Mouse (Mus musculus) forebrain, embryonic 10.5 days (tissue): ENCODE results near the gene Peli2. TPM values are rescaled to one million over a fixed set of nuclear protein-coding genes. Genes with fewer than 3 reads are reported as not detected.
A peak's percentile ranks its signal among the peaks of the same experiment; 100 is the strongest.
"Not testable (repeated sequence)": the region's sequence is repeated elsewhere in the genome, so short reads cannot be mapped to it uniquely, and the experiment has no call there.

Experiments
- DNase-seq: peaks from one replicate; pipeline ENCODE4 v3.0.0-alpha.2; 2017; ENCODE audit warnings: low spot score; ENCODE audit errors: extremely low spot score
- H3K27ac ChIP-seq: fragments of 300-500 bp; sonication (generic); 2 replicates; pipeline ENCODE4 v1.5.1; 2016; ENCODE audit warnings: mild to moderate bottlenecking
- H3K27me3 ChIP-seq: fragments of 300-500 bp; sonication (generic); 2 replicates; pipeline ENCODE4 v1.6.1; 2016; ENCODE audit warnings: mild to moderate bottlenecking; ENCODE audit not compliant: poor library complexity, severe bottlenecking
- H3K36me3 ChIP-seq: fragments of 300-500 bp; sonication (generic); replicated peaks from 2 replicates; pipeline ENCODE4 v1.6.1; 2016; ENCODE audit warnings: mild to moderate bottlenecking, moderate library complexity
- H3K4me1 ChIP-seq: fragments of 300-500 bp; sonication (generic); 2 replicates; pipeline ENCODE4 v1.6.1; 2016
- H3K4me3 ChIP-seq: fragments of 300-500 bp; sonication (generic); 2 replicates; pipeline ENCODE4 v1.5.1; 2016; ENCODE audit warnings: mild to moderate bottlenecking, moderate library complexity
- H3K9me3 ChIP-seq: fragments of 300-500 bp; sonication (generic); 2 replicates; pipeline ENCODE4 v1.6.1; 2016; ENCODE audit warnings: mild to moderate bottlenecking, moderate library complexity
- WGBS: fragments of 180-500 bp; shearing (Covaris S2); methylation state at CpG from one replicate; pipeline ENCODE4 v1.1.7; 2016; 5-methylcytosine and 5-hydroxymethylcytosine counted together
- polyA plus RNA-seq: library from polyadenylated mRNA; unstranded; fragments of >200 nt; fragmentation: Nextera tagmentation; extraction: Ambion mirVana; gene quantifications from 2 replicates; pipeline ENCODE4 v1.2.1, GENCODE M21; 2016

Peli2 gene
- 5.7 and 6.8 TPM in 2 replicates for polyA plus RNA-seq

DNA sequence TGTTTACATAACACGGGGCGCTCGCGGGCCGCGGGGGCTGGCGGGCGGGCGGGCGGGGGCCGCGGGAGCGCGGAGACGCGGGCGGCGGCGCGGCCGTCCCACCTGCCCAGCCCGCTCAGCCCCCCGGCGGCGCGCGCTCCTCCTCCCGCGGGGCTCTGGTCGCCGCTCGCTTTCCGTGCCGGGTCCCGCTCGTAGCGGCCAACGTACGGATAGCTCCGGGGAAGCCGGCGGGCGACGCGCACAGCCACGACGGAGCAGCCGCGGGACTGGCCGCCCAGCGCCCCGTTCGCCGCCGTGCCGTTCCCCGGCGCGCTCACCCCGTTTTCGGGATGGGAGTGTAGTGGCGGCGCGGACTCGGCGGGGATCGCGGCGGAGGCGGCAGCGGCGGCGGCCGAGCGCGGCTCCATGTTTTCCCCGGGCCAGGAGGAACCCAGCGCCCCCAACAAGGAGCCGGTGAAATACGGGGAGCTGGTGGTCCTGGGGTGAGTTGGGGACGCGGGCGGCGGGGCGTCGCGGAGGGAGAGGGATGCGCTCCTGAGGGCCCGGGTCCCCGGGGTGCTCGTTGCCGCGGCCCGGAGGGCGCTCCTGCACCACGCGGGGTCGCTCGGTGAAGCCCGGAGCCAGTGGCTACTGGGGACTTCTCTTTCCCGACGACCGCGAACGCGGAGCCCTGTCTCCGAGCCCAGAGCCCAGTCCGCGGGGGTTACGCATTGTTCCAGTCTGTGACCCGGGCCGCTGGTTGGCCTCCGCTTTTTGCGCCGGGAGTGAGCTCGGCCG is at the start of gene Peli2:
TSS of gene Peli2 (plus strand) at position 72 of the 777 bp plus-strand sequence.
- DNase-seq, result peak; percentile 76
- Histone ChIP-seq H3K27me3 (peaks cover 29% of the 10 kb centered on the region; the same call in 1 of the 2 replicates), H3K9me3 (no peaks in the 10 kb centered on the region), H3K36me3 (no peaks in the 10 kb centered on the region), H3K4me3 (peak within 1 kb of the TSS; percentile 75), H3K4me1 (peaks cover 59% of the 10 kb centered on the region), H3K27ac (peak within 1 kb of the TSS; percentile 95)
- WGBS, result under 1% methylated on average over 116 of the region's 117 CpGs

DNA sequence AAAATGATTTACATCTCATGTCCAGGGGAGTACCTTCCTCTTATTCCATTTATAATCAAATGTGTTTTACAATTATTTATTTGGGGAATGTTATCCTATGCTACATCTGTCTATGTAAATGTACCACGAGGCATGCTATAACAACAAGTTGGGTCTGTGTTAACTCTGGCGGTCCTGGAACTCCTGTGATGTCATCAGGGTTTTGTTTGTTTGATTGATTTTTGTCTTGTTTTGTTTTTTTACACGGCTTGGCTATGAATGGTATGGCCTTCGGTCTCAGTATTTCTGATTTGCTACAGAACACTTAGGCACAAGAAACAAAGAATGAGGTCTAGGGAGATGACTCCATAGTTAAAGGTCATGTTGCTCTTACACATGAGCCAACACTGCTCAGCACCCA is 48.5 kb upstream of the Peli2 start:
- 92% methylated on average over 4 of the region's 4 CpGs for WGBS
- Histone ChIP-seq H3K4me3 (no peak overlapping the region), H3K36me3 (no peaks in the 10 kb centered on the region), H3K9me3 (no peaks in the 10 kb centered on the region), H3K27me3 (no peaks in the 10 kb centered on the region), H3K27ac (no peak overlapping the region), H3K4me1 (peaks cover 13% of the 10 kb centered on the region)
- no peak for DNase-seq

- 48% methylated on average over 24 of the region's 24 CpGs for WGBS
- Histone ChIP-seq H3K4me3 (no peak overlapping the region), H3K4me1 (peaks cover 13% of the 10 kb centered on the region), H3K27me3 (no peaks in the 10 kb centered on the region), H3K9me3 (no peaks in the 10 kb centered on the region), H3K27ac (peak overlapping the region; percentile 81), H3K36me3 (no peaks in the 10 kb centered on the region)
- DNase-seq, result peak; percentile 63
Observed at GRCm38 (mm10) chr14:48073247-48074161, 47.1 kb upstream of the Peli2 start.

DNA sequence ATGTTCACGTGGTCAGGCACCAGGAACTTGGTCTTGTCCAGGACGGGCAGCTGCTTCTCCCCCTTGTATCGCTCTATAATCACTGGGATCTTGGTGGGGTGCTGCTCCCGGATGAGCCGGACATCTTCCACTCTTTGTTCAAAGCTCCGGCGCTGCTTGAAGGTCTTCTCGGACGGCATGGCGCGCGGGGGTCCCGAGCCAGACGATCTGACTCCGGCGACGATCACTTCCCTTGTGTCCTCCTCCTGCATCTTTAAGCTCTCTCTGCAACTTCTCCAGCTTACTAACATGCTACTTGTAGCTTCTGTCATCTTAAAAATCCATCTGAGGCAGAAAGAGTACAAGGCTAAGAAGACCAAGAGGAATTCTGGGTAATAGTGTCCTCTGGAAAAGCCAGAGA is 41.0 kb upstream of the Peli2 start:
- WGBS, result 92% methylated on average over 17 of the region's 17 CpGs

GRCm38 (mm10) chr14:48083836-48084812 is 36.5 kb upstream of the Peli2 start:
- H3K27ac ChIP-seq, result no peak overlapping the region
- DNase-seq, result no peak
- WGBS, result 45% methylated on average over 14 of the region's 14 CpGs

More for the DNA sequence above, 41.0 kb upstream of the Peli2 start:
- H3K27me3 ChIP-seq, result peaks cover 12% of the 10 kb centered on the region; the same call in 1 of the 2 replicates
- not testable (repeated sequence) for H3K4me3 ChIP-seq, H3K4me1 ChIP-seq, H3K36me3 ChIP-seq, H3K27ac ChIP-seq, DNase-seq, H3K9me3 ChIP-seq

DNA sequence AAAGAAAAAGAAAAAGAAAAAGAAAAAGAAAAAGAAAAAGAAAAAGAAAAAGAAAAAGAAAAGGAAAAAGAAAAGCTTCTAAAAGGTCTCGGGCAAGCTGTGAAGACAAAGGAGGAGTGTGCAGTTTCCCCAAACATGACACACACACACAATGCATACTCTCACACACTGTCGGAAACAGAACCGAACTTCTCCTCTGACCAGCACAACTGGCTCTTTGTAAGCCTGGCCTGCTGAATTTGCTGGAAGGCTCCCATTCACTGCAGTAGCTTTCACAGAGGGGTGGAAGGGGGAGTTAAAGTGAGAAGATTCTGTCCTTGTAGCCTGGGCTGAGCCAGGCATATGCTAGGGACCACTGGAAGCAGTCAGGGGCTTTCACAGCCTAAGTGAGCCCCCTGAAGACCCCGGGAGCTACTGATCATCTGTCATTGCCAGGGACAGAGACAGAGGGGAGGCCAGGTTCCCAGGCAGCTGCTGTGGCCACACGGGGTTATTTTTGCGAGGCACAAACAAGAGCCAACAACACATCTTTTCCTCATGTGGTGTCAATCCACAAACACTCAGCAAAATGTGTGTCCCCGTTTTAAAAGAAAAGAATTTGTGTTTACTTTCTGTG is 33.8 kb upstream of the Peli2 start:
- 67% methylated on average over 7 of the region's 7 CpGs for WGBS
- no peaks in the 10 kb centered on the region for H3K9me3 ChIP-seq
- H3K36me3 ChIP-seq, result no peaks in the 10 kb centered on the region
- H3K4me3 ChIP-seq, result no peak overlapping the region
- DNase-seq, result no peak
- peaks cover 16% of the 10 kb centered on the region; the same call in 1 of the 2 replicates for H3K4me1 ChIP-seq
- H3K27ac ChIP-seq, result no peak overlapping the region
- H3K27me3 ChIP-seq, result peaks cover 12% of the 10 kb centered on the region; the same call in 1 of the 2 replicates

More at GRCm38 (mm10) chr14:48083836-48084812, 36.5 kb upstream of the Peli2 start:
- H3K36me3 ChIP-seq, result no peaks in the 10 kb centered on the region
- no peak overlapping the region for H3K4me3 ChIP-seq
- peaks cover 12% of the 10 kb centered on the region; the same call in 1 of the 2 replicates for H3K27me3 ChIP-seq
- H3K4me1 ChIP-seq, result peaks cover 13% of the 10 kb centered on the region; the same call in 1 of the 2 replicates
- no peaks in the 10 kb centered on the region for H3K9me3 ChIP-seq

GRCm38 (mm10) chr14:48087298-48087830 is 33.3 kb upstream of the Peli2 start:
- no peak for DNase-seq
- WGBS, result 83% methylated on average over 8 of the region's 8 CpGs

DNA sequence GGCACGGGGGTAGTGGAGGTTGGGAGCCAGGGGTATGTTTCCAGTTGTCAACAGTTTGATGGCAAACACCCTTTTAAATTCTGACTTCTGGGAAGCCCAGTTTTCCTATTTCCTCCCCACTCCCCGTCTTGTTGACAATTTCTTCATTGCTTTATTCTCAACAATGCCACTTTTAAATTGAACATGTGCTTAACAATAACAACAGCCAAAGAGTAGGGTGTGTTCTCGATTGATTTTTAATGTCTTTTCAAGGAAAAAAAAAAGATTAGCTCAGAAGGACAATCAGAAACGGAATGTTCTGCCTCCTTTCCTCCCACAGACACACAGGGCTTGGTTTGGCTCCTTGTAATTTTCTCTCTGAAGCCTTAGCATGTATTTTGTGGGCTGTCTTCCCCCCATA is 30.2 kb upstream of the Peli2 start:
- H3K4me1 ChIP-seq, result peaks cover 9% of the 10 kb centered on the region; the same call in 1 of the 2 replicates
- H3K36me3 ChIP-seq, result no peaks in the 10 kb centered on the region
- DNase-seq, result no peak
- no peak overlapping the region for H3K27ac ChIP-seq
- no peaks in the 10 kb centered on the region for H3K9me3 ChIP-seq
- 70% methylated on average over 4 of the region's 4 CpGs for WGBS
- no peak overlapping the region for H3K4me3 ChIP-seq
- H3K27me3 ChIP-seq, result no peaks in the 10 kb centered on the region

More at GRCm38 (mm10) chr14:48087298-48087830, 33.3 kb upstream of the Peli2 start:
- no peak overlapping the region for H3K27ac ChIP-seq
- H3K9me3 ChIP-seq, result no peaks in the 10 kb centered on the region
- peaks cover 19% of the 10 kb centered on the region; the same call in 1 of the 2 replicates for H3K4me1 ChIP-seq
- H3K4me3 ChIP-seq, result no peak overlapping the region
- peaks cover 12% of the 10 kb centered on the region; the same call in 1 of the 2 replicates for H3K27me3 ChIP-seq
- no peaks in the 10 kb centered on the region for H3K36me3 ChIP-seq

- WGBS, result 92% methylated on average over 8 of the region's 8 CpGs
- DNase-seq, result no peak
Observed at GRCm38 (mm10) chr14:48091160-48091559, 29.5 kb upstream of the Peli2 start.

DNA sequence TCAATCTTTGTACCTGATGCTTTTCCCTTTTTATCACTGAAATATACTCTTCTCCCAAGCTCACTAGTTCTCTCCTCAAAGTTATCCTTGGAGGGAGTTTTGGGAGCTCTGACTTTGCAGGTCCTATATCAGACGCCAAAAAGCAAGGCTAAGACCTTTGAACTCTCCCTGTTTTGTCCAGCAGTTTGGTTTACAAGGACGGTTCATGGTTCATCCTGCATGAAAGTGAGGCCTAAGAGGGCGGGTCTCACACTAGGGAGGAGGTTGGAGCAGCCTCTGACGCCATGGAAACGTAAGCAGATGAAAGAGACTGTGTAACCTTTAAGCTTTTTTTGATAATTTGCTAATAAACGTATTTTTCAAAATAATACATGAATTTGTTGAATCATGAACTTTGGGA is 22.4 kb upstream of the Peli2 start:
- H3K27ac ChIP-seq, result no peak overlapping the region
- no peaks in the 10 kb centered on the region for H3K36me3 ChIP-seq
- 67% methylated on average over 6 of the region's 6 CpGs for WGBS
- no peaks in the 10 kb centered on the region for H3K9me3 ChIP-seq
- H3K27me3 ChIP-seq, result no peaks in the 10 kb centered on the region
- DNase-seq, result no peak
- no peak overlapping the region for H3K4me3 ChIP-seq
- H3K4me1 ChIP-seq, result peaks cover 7% of the 10 kb centered on the region

More at GRCm38 (mm10) chr14:48091160-48091559, 29.5 kb upstream of the Peli2 start:
- H3K4me1 ChIP-seq, result peaks cover 9% of the 10 kb centered on the region; the same call in 1 of the 2 replicates
- H3K27ac ChIP-seq, result no peak overlapping the region
- no peaks in the 10 kb centered on the region for H3K36me3 ChIP-seq
- H3K4me3 ChIP-seq, result no peak overlapping the region
- no peaks in the 10 kb centered on the region for H3K9me3 ChIP-seq
- no peaks in the 10 kb centered on the region for H3K27me3 ChIP-seq

DNA sequence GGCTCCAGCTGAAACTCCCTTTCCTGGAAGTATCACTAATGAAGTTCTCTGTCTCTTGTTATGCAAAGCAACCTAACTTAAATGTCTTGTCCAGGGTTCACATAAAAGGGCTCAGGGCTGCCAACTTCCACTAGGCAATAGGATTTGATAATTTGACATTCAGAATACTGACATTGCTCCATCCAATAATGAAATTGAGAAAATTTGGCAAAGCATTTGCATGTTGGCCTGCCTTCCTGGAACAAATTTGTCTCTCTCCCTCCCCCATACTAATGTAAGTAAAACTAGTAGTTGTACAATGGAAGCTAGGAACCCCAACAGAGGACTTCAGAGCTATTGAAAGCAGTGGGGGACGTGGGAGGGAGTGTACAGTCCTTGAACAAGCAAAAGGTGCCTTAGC is 21.3 kb upstream of the Peli2 start:
- H3K4me3 ChIP-seq, result no peak overlapping the region
- peaks cover 7% of the 10 kb centered on the region for H3K4me1 ChIP-seq
- no peak for DNase-seq
- 60% methylated on average over 1 of the region's 1 CpGs for WGBS
- no peak overlapping the region for H3K27ac ChIP-seq
- no peaks in the 10 kb centered on the region for H3K27me3 ChIP-seq
- no peaks in the 10 kb centered on the region for H3K36me3 ChIP-seq
- H3K9me3 ChIP-seq, result no peaks in the 10 kb centered on the region
